Comparison of ENCODE assay signal across 15 mouse cellular contexts in genomic region chr6:121057181-121057956, GRCm38 (mm10).
DNase-seq lines count a peak whose midpoint lies in the region; ATAC-seq and TF ChIP-seq lines count a peak whose summit lies in the region.
"Had no signal": no experiment of that assay in that cellular context is flagged by ENCODE, and none has a peak within 500 bp of the region (broad histone marks: within the 10 kb centered on the region; RNA-seq: fewer than 3 reads in every experiment).

No protein-coding gene starts in this region.

- peaks cover 52 to 56% of the 10 kb centered on the region in 2 experiments for H3K4me1 ChIP-seq in heart, embryonic 14.5 days (ENCODE audit: control insufficient read depth in 2 of 2, insufficient read depth in 2 of 2, low read length in 2 of 2)
- H3K4me1 ChIP-seq in liver, postnatal 0 days (ENCODE audit: insufficient read depth), result peaks cover 31% of the 10 kb centered on the region
- peaks cover 78% of the 10 kb centered on the region for H3K4me1 ChIP-seq in liver, embryonic 12.5 days
- peaks cover 23% of the 10 kb centered on the region for H3K4me1 ChIP-seq in lung, embryonic 16.5 days (replicated peaks; ENCODE audit: control insufficient read depth, insufficient read depth, low read length)

- no peak for TF ChIP-seq CTCF in liver, postnatal 0 days (IDR thresholded peaks at IDR 0.05; ENCODE audit: low read depth)

- H3K27ac ChIP-seq in heart, embryonic 14.5 days (replicated peaks in 1 of 2; ENCODE audit: control insufficient read depth in 1 of 2, insufficient read depth in 1 of 2, low read depth in 2 of 2, low read length in 2 of 2), result peak overlapping the region; percentile 12 to 18; a peak in 1 of 4 replicates
- 0 out of 2 replicates have a peak overlapping the region, but pooled peaks have one; percentile 24 for H3K27ac ChIP-seq in liver, postnatal 0 days (ENCODE audit: low read depth)
- H3K27ac ChIP-seq in liver, embryonic 12.5 days, result no peak overlapping the region
- peak overlapping the region; percentile 69 for H3K27ac ChIP-seq in lung, embryonic 16.5 days (ENCODE audit: low read length)
- H3K27ac ChIP-seq: hindbrain, embryonic 13.5 days; liver, embryonic 14.5 days; midbrain, embryonic 12.5 days had no signal

- no peak overlapping the region for H3K4me3 ChIP-seq in heart, embryonic 14.5 days (ENCODE audit: control insufficient read depth in 1 of 2, insufficient read depth in 1 of 2, low read depth in 1 of 2, low read length in 2 of 2)
- H3K4me3 ChIP-seq in liver, postnatal 0 days (ENCODE audit: low read depth, low read length), result no peak overlapping the region
- H3K4me3 ChIP-seq in liver, embryonic 12.5 days, result no peak overlapping the region
- H3K4me3 ChIP-seq in lung, embryonic 16.5 days (ENCODE audit: low read length), result no peak overlapping the region
- H3K4me3 ChIP-seq: hindbrain, embryonic 13.5 days; midbrain, embryonic 12.5 days had no signal

- 0 out of 2 replicates have a peak overlapping the region, but pooled peaks have one; percentile 21 for H3K9ac ChIP-seq in heart, embryonic 14.5 days (ENCODE audit: low read length)
- H3K9ac ChIP-seq in liver, postnatal 0 days (replicated peaks), result no peak overlapping the region
- no peak overlapping the region for H3K9ac ChIP-seq in liver, embryonic 12.5 days
- no peak overlapping the region for H3K9ac ChIP-seq in lung, embryonic 16.5 days (ENCODE audit: low read length)
- H3K9ac ChIP-seq: forebrain, postnatal 0 days; hindbrain, embryonic 13.5 days; liver, embryonic 14.5 days; midbrain, embryonic 12.5 days had no signal

- no peaks in the 10 kb centered on the region for H3K9me3 ChIP-seq in heart, embryonic 14.5 days (ENCODE audit: control insufficient read depth, low read length)
- H3K9me3 ChIP-seq in liver, postnatal 0 days (ENCODE audit: low read length), result no peaks in the 10 kb centered on the region
- no peaks in the 10 kb centered on the region for H3K9me3 ChIP-seq in liver, embryonic 12.5 days (replicated peaks)
- H3K9me3 ChIP-seq in lung, embryonic 16.5 days (ENCODE audit: control insufficient read depth, low read length), result no peaks in the 10 kb centered on the region
- H3K9me3 ChIP-seq: hindbrain, embryonic 13.5 days; midbrain, embryonic 12.5 days had no signal

- WGBS in heart, embryonic 14.5 days, result 77% methylated on average over 22 of the region's 22 CpGs
- WGBS in liver, postnatal 0 days (ENCODE audit: insufficient replicate concordance), result 72% methylated on average over 22 of the region's 22 CpGs
- 79% methylated on average over 22 of the region's 22 CpGs for WGBS in liver, embryonic 12.5 days (ENCODE audit: insufficient replicate concordance)
- WGBS in lung, embryonic 16.5 days, result 50% methylated on average over 22 of the region's 22 CpGs

- no peak for DNase-seq in heart, postnatal 36 days
- no peak for DNase-seq in liver, postnatal 0 days
- DNase-seq in frontal cortex, postnatal 10 days (ENCODE audit: low spot score in 2 of 2), result no peak
- DNase-seq in ovary, postnatal 36 days (ENCODE audit: low spot score), result no peak
- DNase-seq: cerebellum, adult 8-10 months; forebrain, postnatal 0 days; kidney, adult 8-10 months; right cerebral cortex, postnatal 4 days; thymus, adult 18-20 months had no signal

- no peak for ATAC-seq in heart, embryonic 14.5 days (ENCODE audit: insufficient number of reproducible peaks, insufficient read depth, low FRiP score, low read depth)
- ATAC-seq in liver, postnatal 0 days, result no peak
- ATAC-seq in liver, embryonic 12.5 days, result no peak
- peak; percentile 82 for ATAC-seq in lung, embryonic 16.5 days (ENCODE audit: low read depth)
- ATAC-seq: forebrain, postnatal 0 days had no signal

- H3K36me3 ChIP-seq in heart, embryonic 14.5 days (ENCODE audit: control insufficient read depth, insufficient read depth, low read length), result no peaks in the 10 kb centered on the region
- no peaks in the 10 kb centered on the region for H3K36me3 ChIP-seq in liver, postnatal 0 days (replicated peaks; ENCODE audit: insufficient read depth, low read length)
- H3K36me3 ChIP-seq in liver, embryonic 12.5 days, result peaks cover 17% of the 10 kb centered on the region
- no peaks in the 10 kb centered on the region for H3K36me3 ChIP-seq in lung, embryonic 16.5 days (ENCODE audit: control insufficient read depth, insufficient read depth, low read length)
- H3K36me3 ChIP-seq: hindbrain, embryonic 13.5 days; midbrain, embryonic 12.5 days had no signal

- H3K27me3 ChIP-seq in heart, embryonic 14.5 days (ENCODE audit: control insufficient read depth, insufficient read depth, low read length), result no peaks in the 10 kb centered on the region
- H3K27me3 ChIP-seq in liver, postnatal 0 days (ENCODE audit: insufficient read depth, low read length), result no peaks in the 10 kb centered on the region
- no peaks in the 10 kb centered on the region for H3K27me3 ChIP-seq in liver, embryonic 12.5 days (replicated peaks)
- H3K27me3 ChIP-seq in lung, embryonic 16.5 days (ENCODE audit: control insufficient read depth, insufficient read depth, low read depth, low read length), result no peaks in the 10 kb centered on the region
- H3K27me3 ChIP-seq: hindbrain, embryonic 13.5 days; midbrain, embryonic 12.5 days had no signal

- H3K4me2 ChIP-seq in heart, embryonic 14.5 days (ENCODE audit: low read length), result no peak overlapping the region
- no peak overlapping the region for H3K4me2 ChIP-seq in liver, postnatal 0 days (ENCODE audit: low read depth, low read length)
- H3K4me2 ChIP-seq in liver, embryonic 12.5 days, result no peak overlapping the region
- no peak overlapping the region for H3K4me2 ChIP-seq in lung, embryonic 16.5 days (ENCODE audit: low read depth, low read length)
- H3K4me2 ChIP-seq: hindbrain, embryonic 13.5 days; midbrain, embryonic 12.5 days had no signal

- intact Hi-C loops in heart, postnatal 36 days (cut with DNase I), result loop anchor here (2.0 kb wide), 1 partner anchor 13 kb away; no protein-coding TSS in a partner anchor

- TF ChIP-seq EP300 in liver, postnatal 0 days (IDR thresholded peaks at IDR 0.05; ENCODE audit: low read depth), result no peak
